Mouse (Mus musculus): ENCODE results near the gene Nrxn1. TPM values are rescaled to one million over a fixed set of nuclear protein-coding genes. Genes with fewer than 3 reads are reported as not detected.

Nrxn1 gene
- total and polyA plus RNA-seq, 3 experiments: not detected

DNA sequence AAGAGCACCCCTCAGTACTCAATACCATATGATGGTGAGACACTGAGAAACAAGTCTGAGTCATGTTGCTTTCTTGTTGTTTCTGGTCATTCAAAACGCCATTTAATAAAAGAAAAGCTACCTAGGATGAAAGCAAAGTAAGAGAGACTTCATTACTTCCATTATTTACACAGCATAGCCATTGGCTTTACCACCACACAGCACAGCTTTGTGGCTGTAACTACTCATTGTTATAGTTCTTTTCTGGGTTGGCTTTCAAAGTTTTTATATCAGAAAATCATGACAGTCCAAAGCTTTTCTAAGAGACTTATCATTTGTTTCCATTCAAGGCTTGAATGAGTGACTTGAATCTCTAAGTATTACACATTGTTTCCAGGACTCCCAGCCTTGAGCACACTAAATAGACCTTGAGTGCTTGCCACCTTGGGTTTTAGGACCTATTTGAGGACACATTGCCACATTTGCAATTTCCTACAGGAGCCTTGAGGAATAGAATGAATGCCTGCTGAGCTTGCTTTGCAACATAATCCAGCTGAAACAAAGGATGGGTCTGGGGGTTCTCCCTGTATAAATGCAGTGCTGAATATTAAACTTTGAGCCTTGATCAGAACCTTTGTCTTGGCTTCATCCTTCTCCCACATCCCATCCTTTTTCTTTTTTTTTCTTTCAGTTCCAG, 468.1 kb downstream of the Nrxn1 start:
- H3K9me3 ChIP-seq (replicated peaks; ENCODE audit: low read length): peaks cover 16% of the 10 kb centered on the region
- H3K27ac ChIP-seq (ENCODE audit: insufficient read depth, low read depth): no peak overlapping the region
- no peak overlapping the region for H3K4me3 ChIP-seq (replicated peaks in 1 of 3; ENCODE audit: low read depth in 2 of 3, low read length in 2 of 3, poor library complexity in 1 of 3)
- DNase-seq (ENCODE audit: extremely low read depth): no peak
- dilution Hi-C loops (cut with MboI; ENCODE audit: extremely low pct_ligation_motif_present, extremely low pct_unique_long_range_greater_than_20kb, low sequenced_read_pairs): no loop called here
- TF ChIP-seq USF1 (IDR thresholded peaks at IDR 0.05; ENCODE audit: low read depth, low read length) (no peak), ZC3H11A (IDR thresholded peaks at IDR 0.05; ENCODE audit: low read depth, low read length) (no peak), POLR2AphosphoS2 (IDR thresholded peaks at IDR 0.05; ENCODE audit: low read depth, low read length) (no peak), CHD2 (IDR thresholded peaks at IDR 0.05; ENCODE audit: low read length) (no peak), RAD21 (IDR thresholded peaks at IDR 0.05; ENCODE audit: low read depth, low read length) (no peak), MEF2A (IDR thresholded peaks at IDR 0.05; ENCODE audit: borderline replicate concordance, low read depth, low read length) (no peak), SIN3A (IDR thresholded peaks at IDR 0.05; ENCODE audit: low read length) (no peak), MAX (IDR thresholded peaks at IDR 0.05; ENCODE audit: low read length) (no peak)
- in situ Hi-C loops (cut with MboI; ENCODE audit: low pct_ligation_motif_present, low pct_unique_long_range_greater_than_20kb, low sequenced_read_pairs): no loop called here
- no peaks in the 10 kb centered on the region for H3K36me3 ChIP-seq (replicated peaks in 1 of 2; ENCODE audit: control insufficient read depth in 1 of 2, insufficient read depth in 1 of 2, low read length in 1 of 2)
- H3K79me2 ChIP-seq (replicated peaks; ENCODE audit: control insufficient read depth, extremely low read depth, insufficient read depth, poor library complexity, severe bottlenecking): no peaks in the 10 kb centered on the region
- no peaks in the 10 kb centered on the region for H3K27me3 ChIP-seq (replicated peaks)
- H3K4me2 ChIP-seq (ENCODE audit: insufficient read depth, low read depth, poor library complexity, severe bottlenecking): no peak overlapping the region
- H3K9ac ChIP-seq (ENCODE audit: insufficient read depth, low read depth): no peak overlapping the region
- H3K4me1 ChIP-seq (ENCODE audit: control insufficient read depth in 1 of 2, insufficient read depth in 2 of 2): no peaks in the 10 kb centered on the region

DNA sequence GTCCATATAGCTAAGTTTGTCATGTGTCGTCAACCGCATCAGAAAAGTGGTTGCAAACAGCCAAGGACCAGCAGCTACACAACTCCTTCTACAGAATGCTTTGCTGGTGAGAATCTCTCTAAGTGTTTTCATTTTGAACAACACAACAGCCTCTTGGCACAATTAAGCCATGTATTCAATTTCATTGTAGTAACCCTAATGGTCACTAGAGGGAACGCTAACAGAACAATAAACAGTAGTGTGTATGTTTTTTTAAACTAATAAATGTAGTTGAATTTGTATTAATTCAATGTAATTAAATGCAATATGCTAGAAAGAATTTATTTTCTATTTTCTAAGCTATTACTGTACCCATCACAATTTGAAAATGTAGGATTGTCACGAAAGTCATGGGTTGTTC, 471.0 kb downstream of the Nrxn1 start:
- H3K4me3 ChIP-seq (replicated peaks in 1 of 3; ENCODE audit: low read depth in 2 of 3, low read length in 2 of 3, poor library complexity in 1 of 3): no peak overlapping the region
- DNase-seq (ENCODE audit: extremely low read depth): no peak
- H3K27ac ChIP-seq (ENCODE audit: insufficient read depth, low read depth): no peak overlapping the region
- in situ Hi-C loops (cut with MboI; ENCODE audit: low pct_ligation_motif_present, low pct_unique_long_range_greater_than_20kb, low sequenced_read_pairs) (no loop called here), dilution Hi-C loops (cut with MboI; ENCODE audit: extremely low pct_ligation_motif_present, extremely low pct_unique_long_range_greater_than_20kb, low sequenced_read_pairs) (no loop called here)
- no peak overlapping the region for H3K9ac ChIP-seq (ENCODE audit: insufficient read depth, low read depth)
- H3K36me3 ChIP-seq (replicated peaks in 1 of 2; ENCODE audit: control insufficient read depth in 1 of 2, insufficient read depth in 1 of 2, low read length in 1 of 2): no peaks in the 10 kb centered on the region
- H3K27me3 ChIP-seq (replicated peaks): no peaks in the 10 kb centered on the region
- H3K9me3 ChIP-seq (replicated peaks; ENCODE audit: low read length): peaks cover 24% of the 10 kb centered on the region
- no peak for TF ChIP-seq PAX5 (IDR thresholded peaks at IDR 0.05; ENCODE audit: low read length)
- no peak for TF ChIP-seq KAT2A (IDR thresholded peaks at IDR 0.05; ENCODE audit: insufficient replicate concordance, low read length)
- TF ChIP-seq EP300 (IDR thresholded peaks at IDR 0.05; ENCODE audit: low read length): no peak
- no peak for TF ChIP-seq ZNF384 (IDR thresholded peaks at IDR 0.05; ENCODE audit: low read depth, low read length)
- no peak for TF ChIP-seq ZMIZ1 (IDR thresholded peaks at IDR 0.05; ENCODE audit: low read depth, low read length)
- TF ChIP-seq NELFE (IDR thresholded peaks at IDR 0.05; ENCODE audit: low read depth, low read length): no peak
- no peak for TF ChIP-seq TBP (conservative IDR thresholded peaks at IDR 0.05; ENCODE audit: low read depth, low read length)
- H3K79me2 ChIP-seq (replicated peaks; ENCODE audit: control insufficient read depth, extremely low read depth, insufficient read depth, poor library complexity, severe bottlenecking): no peaks in the 10 kb centered on the region
- no peak overlapping the region for H3K4me2 ChIP-seq (ENCODE audit: insufficient read depth, low read depth, poor library complexity, severe bottlenecking)
- H3K4me1 ChIP-seq (ENCODE audit: control insufficient read depth in 1 of 2, insufficient read depth in 2 of 2): no peaks in the 10 kb centered on the region
